Mouse (Mus musculus): ENCODE measurements around the gene Akirin2. TPM values are rescaled to one million over a fixed set of nuclear protein-coding genes. Genes with fewer than 3 reads are reported as not detected.

Akirin2 gene
- 32.2 and 36.6 TPM in 2 replicates for polyA plus RNA-seq (2015; fragmentation: Nextera tagmentation; extraction: Ambion mirVana)

DNA sequence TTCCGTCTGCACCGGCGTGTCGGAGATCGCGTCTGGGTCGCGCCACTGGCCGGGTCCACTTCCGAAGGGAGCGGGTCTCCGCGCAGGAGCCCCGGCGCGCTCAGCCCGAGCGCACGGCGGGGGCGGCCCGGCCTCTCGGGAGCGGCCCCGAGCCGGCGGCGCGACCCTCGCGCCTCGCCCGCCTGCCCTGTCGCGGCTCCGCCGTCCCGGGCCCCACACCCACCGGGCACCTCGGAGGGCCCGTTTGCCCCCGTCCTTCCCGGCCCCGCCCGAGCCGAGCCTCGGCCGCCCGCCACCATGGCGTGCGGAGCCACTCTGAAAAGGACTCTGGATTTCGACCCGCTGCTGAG is at the start of gene Akirin2:
Gene Akirin2, plus strand, starts transcription at position 190 of the 350 bp plus-strand sequence.
- H3K9ac ChIP-seq (ENCODE audit: low read depth, low read length): peak within 1 kb of the TSS; percentile 96
- H3K4me1 ChIP-seq (replicated peaks; ENCODE audit: control insufficient read depth, insufficient read depth, low read length): peaks cover 3% of the 10 kb centered on the region; the same call in 1 of the 2 replicates
- H3K27me3 ChIP-seq (replicated peaks; ENCODE audit: control insufficient read depth, insufficient read depth, low read length): no peaks in the 10 kb centered on the region
- peak; percentile 72 for ATAC-seq
- no peaks in the 10 kb centered on the region for H3K36me3 ChIP-seq (ENCODE audit: control insufficient read depth, insufficient read depth)
- H3K27ac ChIP-seq (ENCODE audit: low read depth, low read length): peak within 1 kb of the TSS; percentile 96
- no peaks in the 10 kb centered on the region for H3K9me3 ChIP-seq (ENCODE audit: control insufficient read depth)
- WGBS: 0% methylated on average over 53 of the region's 53 CpGs
- H3K4me2 ChIP-seq (replicated peaks; ENCODE audit: low read depth): peak within 1 kb of the TSS; percentile 77
- peak within 1 kb of the TSS; percentile 90 for H3K4me3 ChIP-seq (ENCODE audit: low read depth, low read length)
- no peak for TF ChIP-seq CTCF (IDR thresholded peaks at IDR 0.05; ENCODE audit: low read depth)

GRCm38 (mm10) chr4:34510305-34510704 is 40.4 kb upstream of the Akirin2 start:
- Histone ChIP-seq H3K27me3 (replicated peaks; ENCODE audit: control insufficient read depth, insufficient read depth, low read length) (no peaks in the 10 kb centered on the region), H3K9ac (ENCODE audit: low read depth, low read length) (no peak overlapping the region), H3K4me2 (replicated peaks; ENCODE audit: low read depth) (no peak overlapping the region), H3K9me3 (ENCODE audit: control insufficient read depth) (no peaks in the 10 kb centered on the region), H3K27ac (ENCODE audit: low read depth, low read length) (no peak overlapping the region), H3K4me3 (ENCODE audit: low read depth, low read length) (no peak overlapping the region), H3K4me1 (replicated peaks; ENCODE audit: control insufficient read depth, insufficient read depth, low read length) (no peaks in the 10 kb centered on the region), H3K36me3 (ENCODE audit: control insufficient read depth, insufficient read depth) (no peaks in the 10 kb centered on the region)
- WGBS: 83% methylated on average over 3 of the region's 3 CpGs
- TF ChIP-seq CTCF (IDR thresholded peaks at IDR 0.05; ENCODE audit: low read depth): no peak
- no peak for ATAC-seq

DNA sequence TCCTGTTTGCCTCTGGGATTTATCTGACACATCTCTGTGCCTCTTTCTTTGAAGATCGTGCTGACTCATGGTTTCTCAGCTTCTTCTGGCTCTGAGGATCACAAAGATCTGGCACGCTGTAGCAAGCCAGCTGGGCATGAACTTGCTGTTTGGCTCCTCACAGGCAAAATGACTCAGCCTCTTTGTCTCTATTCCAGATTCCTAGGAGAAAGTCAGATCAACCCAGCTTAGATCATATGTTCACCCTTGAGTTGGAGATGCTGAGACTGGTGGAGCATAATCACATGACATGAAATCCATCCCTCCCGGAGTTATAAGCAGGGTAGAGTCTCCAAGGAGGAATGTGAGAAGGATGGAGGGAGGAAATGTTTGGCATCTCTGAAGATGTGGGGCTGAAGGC is 27.9 kb upstream of the Akirin2 start:
- no peak for TF ChIP-seq CTCF (IDR thresholded peaks at IDR 0.05; ENCODE audit: low read depth)
- H3K4me2 ChIP-seq (replicated peaks; ENCODE audit: low read depth): no peak overlapping the region
- no peak overlapping the region for H3K4me3 ChIP-seq (ENCODE audit: low read depth, low read length)
- no peaks in the 10 kb centered on the region for H3K4me1 ChIP-seq (replicated peaks; ENCODE audit: control insufficient read depth, insufficient read depth, low read length)
- WGBS: 75% methylated on average over 3 of the region's 3 CpGs
- no peak overlapping the region for H3K9ac ChIP-seq (ENCODE audit: low read depth, low read length)
- H3K36me3 ChIP-seq (ENCODE audit: control insufficient read depth, insufficient read depth): no peaks in the 10 kb centered on the region
- ATAC-seq: no peak
- no peaks in the 10 kb centered on the region for H3K27me3 ChIP-seq (replicated peaks; ENCODE audit: control insufficient read depth, insufficient read depth, low read length)
- H3K9me3 ChIP-seq (ENCODE audit: control insufficient read depth): no peaks in the 10 kb centered on the region
- H3K27ac ChIP-seq (ENCODE audit: low read depth, low read length): no peak overlapping the region

GRCm38 (mm10) chr4:34523586-34523985 is 27.2 kb upstream of the Akirin2 start:
- no peak for TF ChIP-seq CTCF (IDR thresholded peaks at IDR 0.05; ENCODE audit: low read depth)
- no peak overlapping the region for H3K9ac ChIP-seq (ENCODE audit: low read depth, low read length)
- no peaks in the 10 kb centered on the region for H3K4me1 ChIP-seq (replicated peaks; ENCODE audit: control insufficient read depth, insufficient read depth, low read length)
- H3K36me3 ChIP-seq (ENCODE audit: control insufficient read depth, insufficient read depth): no peaks in the 10 kb centered on the region
- H3K27me3 ChIP-seq (replicated peaks; ENCODE audit: control insufficient read depth, insufficient read depth, low read length): no peaks in the 10 kb centered on the region
- no peak overlapping the region for H3K4me3 ChIP-seq (ENCODE audit: low read depth, low read length)
- 96% methylated on average over 4 of the region's 4 CpGs for WGBS
- H3K27ac ChIP-seq (ENCODE audit: low read depth, low read length): no peak overlapping the region
- no peaks in the 10 kb centered on the region for H3K9me3 ChIP-seq (ENCODE audit: control insufficient read depth)
- no peak overlapping the region for H3K4me2 ChIP-seq (replicated peaks; ENCODE audit: low read depth)
- no peak for ATAC-seq

DNA sequence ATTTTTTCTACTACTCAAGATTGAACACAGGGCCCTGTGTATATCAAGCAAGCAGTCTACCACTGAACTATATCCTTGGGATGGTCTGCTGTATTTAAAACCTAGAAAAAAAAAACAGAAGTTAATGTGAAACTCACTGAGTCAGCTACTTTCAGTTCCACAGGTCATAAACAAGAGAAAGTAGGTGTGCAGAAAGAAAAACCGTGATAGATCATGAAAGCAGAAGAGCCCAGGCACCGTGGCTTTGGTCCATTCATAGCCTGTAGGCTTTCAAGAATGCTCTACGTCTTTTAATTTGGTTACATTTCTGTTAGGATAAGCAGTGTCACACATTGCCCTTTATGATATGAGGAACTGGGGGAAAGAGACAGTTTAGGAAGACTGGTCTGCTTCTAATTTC is 24.0 kb upstream of the Akirin2 start:
- no peaks in the 10 kb centered on the region for H3K36me3 ChIP-seq (ENCODE audit: control insufficient read depth, insufficient read depth)
- H3K4me1 ChIP-seq (replicated peaks; ENCODE audit: control insufficient read depth, insufficient read depth, low read length): no peaks in the 10 kb centered on the region
- no peak overlapping the region for H3K27ac ChIP-seq (ENCODE audit: low read depth, low read length)
- H3K27me3 ChIP-seq (replicated peaks; ENCODE audit: control insufficient read depth, insufficient read depth, low read length): no peaks in the 10 kb centered on the region
- H3K9ac ChIP-seq (ENCODE audit: low read depth, low read length): no peak overlapping the region
- H3K9me3 ChIP-seq (ENCODE audit: control insufficient read depth): no peaks in the 10 kb centered on the region
- TF ChIP-seq CTCF (IDR thresholded peaks at IDR 0.05; ENCODE audit: low read depth): no peak
- WGBS: 76% methylated on average over 3 of the region's 3 CpGs
- no peak for ATAC-seq
- H3K4me3 ChIP-seq (ENCODE audit: low read depth, low read length): no peak overlapping the region
- H3K4me2 ChIP-seq (replicated peaks; ENCODE audit: low read depth): no peak overlapping the region

- H3K27ac ChIP-seq (ENCODE audit: low read depth, low read length): no peak overlapping the region
- H3K9me3 ChIP-seq (ENCODE audit: control insufficient read depth): no peaks in the 10 kb centered on the region
- H3K4me1 ChIP-seq (replicated peaks; ENCODE audit: control insufficient read depth, insufficient read depth, low read length): no peaks in the 10 kb centered on the region
- TF ChIP-seq CTCF (IDR thresholded peaks at IDR 0.05; ENCODE audit: low read depth): no peak
- no peak overlapping the region for H3K4me2 ChIP-seq (replicated peaks; ENCODE audit: low read depth)
- no peak overlapping the region for H3K4me3 ChIP-seq (ENCODE audit: low read depth, low read length)
- H3K36me3 ChIP-seq (ENCODE audit: control insufficient read depth, insufficient read depth): no peaks in the 10 kb centered on the region
- H3K9ac ChIP-seq (ENCODE audit: low read depth, low read length): no peak overlapping the region
- H3K27me3 ChIP-seq (replicated peaks; ENCODE audit: control insufficient read depth, insufficient read depth, low read length): no peaks in the 10 kb centered on the region
- 75% methylated on average over 1 of the region's 1 CpGs for WGBS
- no peak for ATAC-seq
Measured at GRCm38 (mm10) chr4:34528430-34529100, 22.2 kb upstream of the Akirin2 start.

All from intestine, postnatal 0 days (tissue).